Comparison of ENCODE assay signal across 8 mouse cellular contexts in the genomic region with DNA sequence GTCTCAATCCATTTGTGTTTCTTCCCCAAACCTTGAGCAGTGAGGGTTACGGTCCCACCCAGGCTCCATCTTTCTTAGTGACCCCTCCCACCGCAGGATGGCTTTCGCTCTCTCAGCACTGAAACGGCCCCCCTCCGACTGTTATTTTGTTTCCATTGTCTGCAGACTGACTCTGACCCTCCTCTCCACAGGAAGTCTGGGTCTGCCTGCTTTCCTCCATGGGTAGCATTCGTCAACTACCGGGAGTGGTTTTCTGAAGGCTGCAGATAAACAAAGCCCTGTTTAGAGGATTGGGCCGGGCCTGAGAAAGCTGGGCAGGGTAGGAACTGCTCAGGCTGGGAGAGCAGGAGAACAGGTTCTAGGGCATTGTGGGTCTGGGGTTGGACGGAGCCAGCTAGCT. TPM values are rescaled to one million over a fixed set of nuclear protein-coding genes. Genes with fewer than 3 reads are reported as not detected.
DNase-seq lines count a peak whose midpoint lies in the region; ATAC-seq and TF ChIP-seq lines count a peak whose summit lies in the region.

No protein-coding gene starts in this region.

- 2% methylated on average over 9 of the region's 9 CpGs for WGBS in hindbrain, embryonic 14.5 days
- WGBS in lung, postnatal 0 days, result 6% methylated on average over 9 of the region's 9 CpGs

- H3K27ac ChIP-seq in hindbrain, embryonic 14.5 days, result peak overlapping the region; percentile 1; the same call in 1 of the 2 replicates
- H3K27ac ChIP-seq in lung, postnatal 0 days (ENCODE audit: low read length), result no peak overlapping the region; the same call in 1 of the 2 replicates

- ATAC-seq in megakaryocyte, adult 5-6 weeks (ENCODE audit: poor library complexity, severe bottlenecking), result no peak
- ATAC-seq in hindbrain, embryonic 14.5 days (ENCODE audit: low FRiP score), result no peak
- ATAC-seq in lung, postnatal 0 days, result peak; percentile 82

- H3K4me3 ChIP-seq in megakaryocyte, embryonic 14.5 days (replicated peaks), result peak overlapping the region; percentile 11
- no peak overlapping the region for H3K4me3 ChIP-seq in hindbrain, embryonic 14.5 days (replicated peaks; ENCODE audit: low read length)
- H3K4me3 ChIP-seq in lung, postnatal 0 days (ENCODE audit: low read depth, low read length), result no peak overlapping the region

- H3K9ac ChIP-seq in hindbrain, embryonic 14.5 days, result no peak overlapping the region
- H3K9ac ChIP-seq in lung, postnatal 0 days (replicated peaks; ENCODE audit: low read depth), result no peak overlapping the region

- peaks cover 29% of the 10 kb centered on the region for H3K9me3 ChIP-seq in megakaryocyte, embryonic 14.5 days
- H3K9me3 ChIP-seq in hindbrain, embryonic 14.5 days (ENCODE audit: control insufficient read depth, low read length), result no peaks in the 10 kb centered on the region
- no peaks in the 10 kb centered on the region for H3K9me3 ChIP-seq in lung, postnatal 0 days (ENCODE audit: low read length)

- TF ChIP-seq EP300 in lung, postnatal 0 days (IDR thresholded peaks at IDR 0.05), result peak; percentile 57; the same call in 1 of the 2 replicates

- no peaks in the 10 kb centered on the region for H3K27me3 ChIP-seq in megakaryocyte, embryonic 14.5 days (replicated peaks)
- no peaks in the 10 kb centered on the region for H3K27me3 ChIP-seq in hindbrain, embryonic 14.5 days (ENCODE audit: control insufficient read depth, insufficient read depth, low read length)
- no peaks in the 10 kb centered on the region for H3K27me3 ChIP-seq in lung, postnatal 0 days (replicated peaks; ENCODE audit: insufficient read depth, low read length)

- no peak for DNase-seq in hindbrain, embryonic 14.5 days (ENCODE audit: low spot score)
- peak; percentile 52 for DNase-seq in lung, postnatal 0 days (ENCODE audit: low spot score)
- DNase-seq in testis, postnatal 14 days (ENCODE audit: low spot score), result peak; percentile 23
- DNase-seq in c-Kit-positive CD71-positive TER-119-positive erythroid progenitor cells, embryonic 14.5 days (ENCODE audit: low spot score), result no peak
- no peak for DNase-seq in layer of hippocampus, postnatal 14 days (ENCODE audit: low spot score in 2 of 2)
- DNase-seq in T-cell, adult 2 months (ENCODE audit: low spot score), result no peak

- no peaks in the 10 kb centered on the region for H3K4me1 ChIP-seq in megakaryocyte, embryonic 14.5 days
- H3K4me1 ChIP-seq in hindbrain, embryonic 14.5 days (replicated peaks; ENCODE audit: control insufficient read depth, insufficient read depth, low read length), result peaks cover 12% of the 10 kb centered on the region; the same call in 1 of the 2 replicates
- peaks cover 6% of the 10 kb centered on the region; the same call in 1 of the 2 replicates for H3K4me1 ChIP-seq in lung, postnatal 0 days (ENCODE audit: insufficient read depth, low read depth, low read length)

- H3K4me2 ChIP-seq in hindbrain, embryonic 14.5 days (replicated peaks), result peak overlapping the region; percentile 38
- 0 out of 2 replicates have a peak overlapping the region, but pooled peaks have one; percentile 19 for H3K4me2 ChIP-seq in lung, postnatal 0 days (replicated peaks; ENCODE audit: low read depth, low read length)

- no peak for TF ChIP-seq CTCF in lung, postnatal 0 days (IDR thresholded peaks at IDR 0.05)

- no peaks in the 10 kb centered on the region for H3K36me3 ChIP-seq in megakaryocyte, embryonic 14.5 days (replicated peaks; ENCODE audit: low read length)
- no peaks in the 10 kb centered on the region for H3K36me3 ChIP-seq in hindbrain, embryonic 14.5 days (replicated peaks; ENCODE audit: control insufficient read depth, insufficient read depth)
- H3K36me3 ChIP-seq in lung, postnatal 0 days (ENCODE audit: insufficient read depth, low read length), result no peaks in the 10 kb centered on the region

RNA-seq across cellular contexts. Expression of gene Ccdc60, which starts 1.1 kb away (rescaled TPM):
- polyA plus RNA-seq in megakaryocyte, embryonic 14.5 days (2012; ENCODE audit: insufficient read depth, low replicate concordance), result not detected in 2 replicates
- not detected in 2 replicates for total RNA-seq in megakaryocyte, adult 5-6 weeks (2015)
- not detected in 2 replicates for total RNA-seq in megakaryocyte, adult 5-6 weeks (2017)
- polyA plus RNA-seq in hindbrain, embryonic 14.5 days (2014; fragmentation: Nextera tagmentation; extraction: Ambion mirVana), result 2.7 and 3.1 TPM in 2 replicates
- polyA plus RNA-seq in lung, postnatal 0 days (2015; fragmentation: Nextera tagmentation; extraction: Ambion mirVana), result 1.3 and 1.5 TPM in 2 replicates
- total RNA-seq in layer of hippocampus, postnatal 14 days (2021), result under 1 TPM; 0.29 to 0.60 TPM

Comparison
In these comparisons a context has a peak if more than half of its experiments do, and no peak if none do; other contexts are left out.
1. DNase-seq: peak in lung, postnatal 0 days (single experiment) and testis, postnatal 14 days (single experiment); none in hindbrain, embryonic 14.5 days (single experiment), c-Kit-positive CD71-positive TER-119-positive erythroid progenitor cells, embryonic 14.5 days (single experiment), layer of hippocampus, postnatal 14 days (0 of 2) and T-cell, adult 2 months (single experiment).